Comparison of ENCODE assay signal across 8 mouse cellular contexts in genomic region chr11:60559342-60559741, GRCm38 (mm10). TPM values are rescaled to one million over a fixed set of nuclear protein-coding genes. Genes with fewer than 3 reads are reported as not detected.
DNase-seq lines count a peak whose midpoint lies in the region; ATAC-seq lines count a peak whose summit lies in the region.

No protein-coding gene starts in this region.

- peak; percentile 58 for DNase-seq in ovary, postnatal 36 days (ENCODE audit: low spot score)
- DNase-seq in ovary, postnatal 10 days (ENCODE audit: low spot score) = no peak
- peak; percentile 80 to 81 for DNase-seq in cerebellum, adult 18-20 months
- peak; percentile 37 to 65 for DNase-seq in frontal cortex, postnatal 10 days (ENCODE audit: low spot score in 2 of 2)
- peak; percentile 69 for DNase-seq in limb, embryonic 10.5 days (ENCODE audit: low spot score)
- DNase-seq in thymus, postnatal 0 days (ENCODE audit: low spot score) = peak; percentile 54

- H3K27me3 ChIP-seq in intestine, embryonic 16.5 days (replicated peaks; ENCODE audit: control insufficient read depth, insufficient read depth, low read length) = no peaks in the 10 kb centered on the region
- H3K27me3 ChIP-seq in limb, embryonic 10.5 days (ENCODE audit: low read depth, poor library complexity, severe bottlenecking) = no peaks in the 10 kb centered on the region
- no peaks in the 10 kb centered on the region for H3K27me3 ChIP-seq in neural tube, embryonic 13.5 days

- no peak overlapping the region for H3K4me2 ChIP-seq in intestine, embryonic 16.5 days (ENCODE audit: low read depth, low read length)
- H3K4me2 ChIP-seq in neural tube, embryonic 13.5 days = no peak overlapping the region

- ATAC-seq in intestine, embryonic 16.5 days = peak; percentile 23; the same call in 1 of the 2 replicates
- peak; percentile 43; the same call in 1 of the 2 replicates for ATAC-seq in neural tube, embryonic 13.5 days (ENCODE audit: low read depth)

- H3K4me1 ChIP-seq in intestine, embryonic 16.5 days (ENCODE audit: control insufficient read depth, insufficient read depth, low read length) = no peaks in the 10 kb centered on the region
- H3K4me1 ChIP-seq in limb, embryonic 10.5 days = no peaks in the 10 kb centered on the region
- no peaks in the 10 kb centered on the region for H3K4me1 ChIP-seq in neural tube, embryonic 13.5 days (replicated peaks)

- H3K36me3 ChIP-seq in intestine, embryonic 16.5 days (ENCODE audit: control insufficient read depth, insufficient read depth, low read length) = peaks cover 9% of the 10 kb centered on the region; the same call in 1 of the 2 replicates
- peaks cover 59% of the 10 kb centered on the region for H3K36me3 ChIP-seq in limb, embryonic 10.5 days
- peaks cover 40% of the 10 kb centered on the region for H3K36me3 ChIP-seq in neural tube, embryonic 13.5 days

- H3K4me3 ChIP-seq in intestine, embryonic 16.5 days (ENCODE audit: low read length) = no peak overlapping the region
- H3K4me3 ChIP-seq in limb, embryonic 10.5 days = no peak overlapping the region
- H3K4me3 ChIP-seq in neural tube, embryonic 13.5 days = no peak overlapping the region

- no peak overlapping the region for H3K9ac ChIP-seq in intestine, embryonic 16.5 days (ENCODE audit: low read depth, low read length)
- no peak overlapping the region for H3K9ac ChIP-seq in neural tube, embryonic 13.5 days

- H3K27ac ChIP-seq in intestine, embryonic 16.5 days (ENCODE audit: low read length) = no peak overlapping the region
- H3K27ac ChIP-seq in limb, embryonic 10.5 days = no peak overlapping the region
- no peak overlapping the region for H3K27ac ChIP-seq in neural tube, embryonic 13.5 days (replicated peaks)

- no peaks in the 10 kb centered on the region for H3K9me3 ChIP-seq in intestine, embryonic 16.5 days (ENCODE audit: control insufficient read depth, low read length)
- H3K9me3 ChIP-seq in limb, embryonic 10.5 days (replicated peaks) = no peaks in the 10 kb centered on the region
- no peaks in the 10 kb centered on the region for H3K9me3 ChIP-seq in neural tube, embryonic 13.5 days

- 10% methylated on average over 3 of the region's 3 CpGs for whole genome bisulfite sequencing in intestine, embryonic 16.5 days
- WGBS in limb, embryonic 10.5 days = 28% methylated on average over 3 of the region's 3 CpGs
- 5% methylated on average over 3 of the region's 3 CpGs for WGBS in neural tube, embryonic 13.5 days

RNA-seq across cellular contexts. Expression of gene Alkbh5, which starts 23.2 kb away (rescaled TPM):
- polyA plus RNA-seq in intestine, embryonic 16.5 days (2015; fragmentation: Nextera tagmentation; extraction: Ambion mirVana) = 25.9 and 33.0 TPM in 2 replicates
- polyA plus RNA-seq in limb, embryonic 10.5 days (2016; fragmentation: Nextera tagmentation; extraction: Ambion mirVana) = 31.8 and 34.7 TPM in 2 replicates
- 22.3 and 24.2 TPM in 2 replicates for polyA plus RNA-seq in neural tube, embryonic 13.5 days (2015; fragmentation: Nextera tagmentation; extraction: Ambion mirVana)
- polyA plus RNA-seq in thymus, postnatal 0 days (2015; fragmentation: Nextera tagmentation; extraction: Ambion mirVana) = 31.8 and 41.4 TPM in 2 replicates
